Mouse (Mus musculus): ENCODE data around the gene Mob3b. TPM values are rescaled to one million over a fixed set of nuclear protein-coding genes. Genes with fewer than 3 reads are reported as not detected.

Gene Mob3b
- total RNA-seq, 2 experiments from 2014 or later: 0.28 to 0.86 TPM

- Histone ChIP-seq H3K4me3 (no peak overlapping the region), H3K27ac (no peak overlapping the region)
- intact Hi-C loops (cut with DNase I): no loop called here
- DNase-seq: no peak
- TF ChIP-seq CTCF (IDR thresholded peaks at IDR 0.05): no peak
These were observed 58.7 kb downstream of the Mob3b start for GRCm38 (mm10) chr4:35098552-35098951.

DNA sequence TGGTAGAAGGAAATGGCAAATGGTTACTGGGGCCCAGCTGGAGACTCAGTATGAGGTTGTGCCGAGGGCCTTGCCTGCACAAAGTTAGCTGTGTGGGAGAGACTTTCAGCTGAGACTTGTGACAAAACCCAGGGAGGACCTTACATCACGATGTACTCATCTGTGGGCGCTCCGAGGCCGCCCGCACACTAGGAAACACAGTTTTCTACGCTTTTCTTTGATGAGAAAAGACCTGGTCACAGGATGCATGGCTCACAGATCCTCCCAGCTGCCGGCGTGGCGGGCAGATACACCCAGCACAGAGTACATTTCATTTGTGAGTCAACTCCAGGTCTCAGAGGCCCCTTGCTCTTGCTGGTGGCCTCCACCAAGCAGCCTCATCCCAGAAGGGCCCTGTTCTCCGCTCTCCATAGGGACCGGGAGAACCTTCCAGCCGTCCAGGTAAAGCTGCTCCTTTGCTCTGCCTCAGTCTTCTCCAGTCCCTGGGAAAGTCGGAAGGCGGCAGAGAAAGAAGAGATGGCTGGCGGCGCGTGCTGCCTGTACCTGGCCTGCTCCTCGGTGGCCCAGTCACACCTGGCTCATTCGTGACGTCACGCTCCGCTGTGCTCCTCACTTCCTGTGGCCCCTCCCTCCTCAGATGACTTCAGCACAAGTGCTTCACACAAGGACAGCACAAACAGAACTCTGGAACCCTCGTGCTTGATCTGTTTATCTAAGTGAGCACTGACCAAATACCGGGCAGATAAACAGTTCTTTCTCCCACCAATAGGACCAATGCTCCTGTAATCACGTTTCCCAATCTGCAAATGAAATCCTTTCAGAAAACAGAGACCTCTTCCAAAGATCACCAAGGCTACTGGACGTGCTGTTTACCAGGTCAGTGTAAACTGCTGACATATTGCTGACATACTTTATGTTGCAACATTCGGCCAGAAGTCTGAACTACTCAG lies 60.8 kb downstream of the Mob3b start:
- no peak for TF ChIP-seq CTCF (IDR thresholded peaks at IDR 0.05)
- DNase-seq: no peak
- Histone ChIP-seq H3K4me3 (no peak overlapping the region), H3K27ac (peak overlapping the region; percentile 38; the same call in 1 of the 2 replicates)
- intact Hi-C loops (cut with DNase I): no loop called here

DNA sequence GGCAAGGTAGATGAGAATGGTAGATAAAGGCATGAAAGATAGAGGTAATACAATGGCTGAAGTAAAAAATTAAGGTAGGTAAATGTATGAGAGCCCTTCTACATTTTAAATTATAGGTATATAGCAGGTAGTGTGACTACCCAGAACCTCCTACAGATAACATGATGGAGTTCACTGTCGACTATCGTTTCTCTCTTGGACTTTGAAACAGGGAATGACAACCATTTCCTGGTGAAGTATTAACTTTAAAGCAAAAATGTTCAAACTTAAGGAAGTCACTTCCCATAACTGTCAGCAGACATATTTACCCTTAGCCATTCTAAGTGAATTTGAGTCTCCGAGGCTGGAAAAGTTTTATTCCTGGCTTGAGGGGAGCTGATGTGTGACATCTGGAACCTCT lies 64.8 kb downstream of the Mob3b start:
- Histone ChIP-seq H3K4me3 (no peak overlapping the region), H3K27ac (no peak overlapping the region)
- DNase-seq: no peak
- TF ChIP-seq CTCF (IDR thresholded peaks at IDR 0.05): no peak
- intact Hi-C loops (cut with DNase I): no loop called here

GRCm38 (mm10) chr4:35091157-35091784 lies 66.0 kb downstream of the Mob3b start:
- Histone ChIP-seq H3K27ac (no peak overlapping the region), H3K4me3 (no peak overlapping the region)
- no peak for TF ChIP-seq CTCF (IDR thresholded peaks at IDR 0.05)
- no peak for DNase-seq
- intact Hi-C loops (cut with DNase I): no loop called here

DNA sequence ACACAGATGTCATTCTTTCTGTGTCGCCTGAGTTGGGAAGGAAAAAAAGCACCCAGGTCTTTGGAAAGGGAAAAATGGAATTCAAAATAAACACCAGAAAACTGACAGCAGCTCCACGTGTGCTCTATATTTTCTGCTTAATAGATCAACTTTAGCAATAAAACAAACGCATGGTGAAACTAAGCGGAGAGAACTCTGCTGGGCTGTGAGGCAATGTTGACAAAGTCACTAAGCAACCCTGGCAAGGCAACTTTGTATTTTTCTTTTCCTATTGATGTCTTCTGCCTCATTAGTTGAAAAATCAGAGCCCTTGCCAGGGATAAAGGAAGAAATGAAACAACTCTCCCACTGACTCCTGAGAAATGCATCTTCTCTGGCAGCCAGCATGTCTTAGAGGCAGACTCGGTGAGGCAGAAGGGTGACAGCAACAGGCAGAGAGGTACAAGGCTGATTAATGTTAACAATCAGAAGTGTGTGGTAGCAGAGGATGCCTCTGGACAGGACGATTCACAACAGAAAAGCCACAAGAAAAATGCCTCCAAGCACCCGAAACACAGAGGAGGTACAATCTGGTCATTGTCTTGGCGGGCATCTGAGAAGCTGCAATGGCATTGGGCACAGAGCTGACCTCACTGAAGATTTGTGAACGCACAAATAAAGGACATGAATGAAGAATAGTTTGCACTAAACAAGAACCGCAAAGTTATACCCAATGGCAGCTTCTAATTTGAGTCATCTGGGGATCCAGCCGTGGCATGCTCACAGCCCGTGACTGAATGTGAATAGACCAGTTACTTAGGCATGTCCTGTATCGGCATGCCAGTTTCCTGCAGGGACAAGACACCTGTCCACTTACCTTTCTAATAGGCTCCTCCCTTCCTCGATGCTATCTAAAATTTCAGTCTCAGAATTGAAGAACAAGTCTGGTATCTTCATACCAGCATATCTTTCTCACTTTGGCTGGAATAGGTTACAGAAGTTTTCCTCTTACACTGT lies 67.7 kb downstream of the Mob3b start:
- no peak for TF ChIP-seq CTCF (IDR thresholded peaks at IDR 0.05)
- Histone ChIP-seq H3K4me3 (no peak overlapping the region), H3K27ac (peak overlapping the region; percentile 46; the same call in 1 of the 2 replicates)
- no peak for DNase-seq
- intact Hi-C loops (cut with DNase I): no loop called here

GRCm38 (mm10) chr4:35086067-35086700 lies 71.1 kb downstream of the Mob3b start:
- no peak for DNase-seq
- intact Hi-C loops (cut with DNase I): no loop called here
- H3K27ac ChIP-seq: no peak overlapping the region
- no peak for TF ChIP-seq CTCF (IDR thresholded peaks at IDR 0.05)
- no peak overlapping the region for H3K4me3 ChIP-seq

DNA sequence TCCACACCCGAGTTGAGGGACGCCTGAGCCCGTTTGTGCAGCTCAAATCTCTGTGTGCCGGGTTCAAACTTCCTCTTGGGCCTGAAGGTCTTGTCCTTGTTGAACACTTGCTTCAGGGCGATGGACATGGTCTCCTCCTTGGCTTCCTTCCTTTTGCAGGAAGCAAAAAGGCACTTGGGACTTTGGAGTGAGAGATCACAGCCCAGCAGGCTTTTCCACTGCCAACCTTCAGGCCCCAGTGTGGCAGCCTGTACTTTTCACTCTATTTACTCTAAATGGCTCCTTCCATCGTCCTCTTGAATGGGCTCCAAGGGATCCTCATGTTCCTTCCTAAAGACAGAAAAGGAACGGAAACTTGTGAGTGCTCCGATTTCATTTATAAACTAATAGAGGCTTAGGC lies 73.2 kb downstream of the Mob3b start:
- Histone ChIP-seq H3K4me3 (no peak overlapping the region), H3K27ac (no peak overlapping the region)
- no peak for DNase-seq
- no peak for TF ChIP-seq CTCF (IDR thresholded peaks at IDR 0.05)
- intact Hi-C loops (cut with DNase I): no loop called here

DNA sequence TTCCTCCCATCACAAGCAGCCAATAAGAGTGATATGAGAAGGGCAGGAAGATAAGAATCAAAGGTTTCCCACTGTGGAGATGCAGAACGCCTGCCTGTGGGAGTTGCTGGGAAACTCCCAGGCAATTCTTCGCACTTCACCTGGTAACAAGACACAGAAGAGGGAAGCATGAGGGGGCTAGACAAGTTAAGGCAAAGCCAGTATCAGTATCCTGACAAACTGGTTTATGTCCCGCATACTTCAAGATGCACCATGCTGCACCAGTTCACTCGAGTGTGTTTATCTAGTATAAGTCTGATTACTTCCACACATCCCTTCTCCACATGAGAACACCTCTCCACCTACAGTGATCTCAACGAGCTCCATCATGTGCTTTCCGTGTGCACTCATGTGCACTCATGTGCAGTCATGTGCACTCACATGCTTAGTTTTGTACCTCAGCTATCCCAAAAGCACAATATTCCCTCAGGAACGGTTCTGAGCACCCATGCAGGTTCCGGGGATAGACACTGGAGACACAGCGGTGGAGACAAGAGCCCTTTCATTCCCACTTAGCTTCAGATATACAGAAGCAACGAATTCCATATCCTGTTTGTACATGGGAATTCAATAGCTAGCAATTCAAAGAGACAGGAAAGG lies 74.7 kb downstream of the Mob3b start:
- no peak overlapping the region for H3K4me3 ChIP-seq
- no peak overlapping the region for H3K27ac ChIP-seq
- DNase-seq: no peak
- TF ChIP-seq CTCF (IDR thresholded peaks at IDR 0.05): no peak
- intact Hi-C loops (cut with DNase I): no loop called here

- H3K4me3 ChIP-seq: no peak overlapping the region
- intact Hi-C loops (cut with DNase I): no loop called here
- H3K27ac ChIP-seq: no peak overlapping the region
- DNase-seq: no peak
- no peak for TF ChIP-seq CTCF (IDR thresholded peaks at IDR 0.05)
These were observed 77.0 kb downstream of the Mob3b start for GRCm38 (mm10) chr4:35080285-35080684.

- peak overlapping the region; percentile 53 for H3K27ac ChIP-seq
- peak; percentile 24 for DNase-seq
- H3K4me3 ChIP-seq: no peak overlapping the region
- intact Hi-C loops (cut with DNase I): no loop called here
- TF ChIP-seq CTCF (IDR thresholded peaks at IDR 0.05): no peak
These were observed 88.5 kb downstream of the Mob3b start for GRCm38 (mm10) chr4:35068739-35069138.

- intact Hi-C loops (cut with DNase I): no loop called here
- DNase-seq: no peak
- H3K27ac ChIP-seq: no peak overlapping the region
- H3K4me3 ChIP-seq: no peak overlapping the region
- TF ChIP-seq CTCF (IDR thresholded peaks at IDR 0.05): no peak
These were observed 91.1 kb downstream of the Mob3b start for GRCm38 (mm10) chr4:35066163-35066562.

All from gastrocnemius, adult 2 months (tissue).